Mouse (Mus musculus) heart, adult 11 months (tissue): Measurements from ENCODE around the gene 4933407L21Rik.

Experiments
- DNase-seq: peaks from one replicate; pipeline ENCODE4 v3.0.0; 2022

Gene 4933407L21Rik

GRCm38 (mm10) chr1:85916830-85917450 lies 11.3 kb upstream of the 4933407L21Rik start:
- no peak for DNase-seq

- DNase-seq = no peak
Measured at GRCm38 (mm10) chr1:85919621-85920020, 8.7 kb upstream of the 4933407L21Rik start.

GRCm38 (mm10) chr1:85921725-85922124 lies 6.6 kb upstream of the 4933407L21Rik start:
- DNase-seq = no peak

DNA sequence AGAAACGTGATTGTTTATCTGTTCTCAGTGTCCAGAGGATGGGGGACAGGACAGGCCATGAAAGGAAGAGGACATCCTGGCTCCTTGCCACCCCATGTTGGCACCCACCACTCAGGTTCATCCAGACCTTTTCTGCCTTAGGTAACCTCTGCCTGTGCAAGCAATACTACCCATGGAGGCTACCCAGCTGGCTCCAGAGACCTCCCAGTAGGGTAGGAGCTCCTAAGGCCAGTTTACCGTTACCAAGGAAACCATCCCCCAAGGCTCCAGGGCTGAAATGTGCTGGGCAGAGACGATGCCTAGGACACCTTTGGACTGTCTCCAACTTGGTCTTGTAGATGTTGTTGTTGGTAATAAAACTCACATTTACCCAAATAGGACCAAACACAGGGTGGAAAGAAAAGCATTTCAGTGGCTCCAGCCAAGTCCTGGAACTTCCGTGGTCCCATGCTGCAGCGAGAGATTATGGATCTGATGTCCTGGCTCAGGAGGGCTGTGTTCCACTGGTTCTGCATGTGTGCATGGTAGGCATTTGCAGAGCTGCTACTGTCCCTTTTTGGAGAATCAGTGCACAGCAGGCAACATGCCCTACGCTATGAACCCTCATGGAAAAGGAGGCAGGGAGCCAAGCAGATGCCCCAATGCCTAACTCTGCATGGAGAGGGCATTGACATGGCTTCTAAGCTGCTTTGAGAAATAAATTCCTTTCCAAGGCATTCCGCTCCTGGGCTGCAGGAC lies 6.0 kb upstream of the 4933407L21Rik start:
- no peak for DNase-seq

DNA sequence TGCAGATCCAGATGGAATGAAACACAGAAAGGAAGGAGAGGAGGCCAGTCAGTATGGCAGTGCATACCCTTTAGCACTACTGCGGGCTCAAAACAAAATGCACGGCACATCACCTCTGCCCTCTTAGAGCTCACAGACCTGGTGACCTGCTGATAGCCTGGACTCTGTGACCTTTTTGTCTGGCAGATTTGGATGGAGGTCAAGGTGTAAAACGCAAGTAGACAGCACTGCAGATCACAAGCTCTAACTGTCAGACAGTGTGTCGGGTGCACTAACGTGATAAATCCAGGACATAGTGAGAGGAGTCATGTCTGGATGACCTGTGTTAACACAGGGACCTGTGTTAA lies 5.4 kb upstream of the 4933407L21Rik start:
- DNase-seq = no peak

DNA sequence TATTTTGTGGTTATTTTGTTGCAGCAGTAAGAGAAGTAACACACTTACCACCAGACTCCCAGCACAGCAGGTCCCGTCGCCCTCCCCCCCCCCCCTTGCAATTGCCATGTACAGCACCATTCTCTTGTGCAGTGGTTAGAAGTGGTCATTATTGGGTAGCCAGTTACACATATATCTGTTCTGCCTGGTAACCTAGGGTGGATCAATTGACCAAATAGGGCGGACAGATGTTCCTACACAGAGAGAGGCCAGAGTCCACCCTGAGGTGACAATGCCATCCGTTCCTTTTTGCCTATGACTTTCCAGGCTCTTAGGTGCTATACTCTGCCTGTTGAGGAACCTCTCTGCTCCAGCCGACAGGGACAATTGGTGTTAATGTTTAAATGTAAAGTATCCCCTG lies 3.1 kb upstream of the 4933407L21Rik start:
- no peak for DNase-seq

- no peak for DNase-seq
Measured at GRCm38 (mm10) chr1:85928688-85929065, 394 bp downstream of the 4933407L21Rik start.

DNA sequence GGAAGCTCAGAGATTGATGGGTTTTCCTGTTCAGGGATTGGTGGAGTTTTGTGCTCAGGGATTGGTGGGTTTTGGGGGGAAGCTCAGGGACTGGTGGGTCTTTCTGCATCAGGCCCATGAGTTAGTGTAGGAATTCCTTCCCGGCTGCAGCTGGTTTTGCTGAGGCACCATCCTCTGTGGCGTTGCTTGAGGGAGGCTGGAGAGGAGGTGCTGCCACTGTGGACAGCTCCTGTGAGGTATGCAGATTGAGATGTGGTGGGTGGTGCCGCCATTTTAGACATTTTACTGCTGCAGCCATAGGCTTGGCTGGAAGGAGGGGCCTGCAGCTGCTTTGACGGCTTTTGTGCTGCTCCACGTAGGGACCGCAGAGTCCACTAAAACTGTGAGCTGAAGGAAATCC lies 1.1 kb downstream of the 4933407L21Rik start:
- DNase-seq = no peak

DNA sequence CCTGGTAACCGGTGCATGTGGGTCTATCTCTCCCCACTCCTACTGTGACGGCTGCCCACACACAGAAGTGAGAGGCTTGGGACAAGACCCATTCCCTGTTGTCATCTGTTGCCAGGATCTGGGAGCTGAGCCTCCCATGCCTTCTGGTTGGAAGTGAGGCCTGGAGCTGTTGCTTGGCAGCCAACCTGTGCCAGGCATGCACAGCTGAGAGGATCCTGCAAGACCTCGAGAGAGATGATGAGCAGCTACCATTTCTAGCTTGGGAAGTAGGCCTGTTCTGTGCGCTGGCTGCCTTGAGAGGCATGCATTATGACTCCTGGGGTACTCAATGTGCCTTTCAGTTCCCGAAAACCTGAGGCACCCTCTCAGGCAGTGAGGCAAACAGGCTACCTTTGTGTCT lies 2.9 kb downstream of the 4933407L21Rik start:
- no peak for DNase-seq

DNA sequence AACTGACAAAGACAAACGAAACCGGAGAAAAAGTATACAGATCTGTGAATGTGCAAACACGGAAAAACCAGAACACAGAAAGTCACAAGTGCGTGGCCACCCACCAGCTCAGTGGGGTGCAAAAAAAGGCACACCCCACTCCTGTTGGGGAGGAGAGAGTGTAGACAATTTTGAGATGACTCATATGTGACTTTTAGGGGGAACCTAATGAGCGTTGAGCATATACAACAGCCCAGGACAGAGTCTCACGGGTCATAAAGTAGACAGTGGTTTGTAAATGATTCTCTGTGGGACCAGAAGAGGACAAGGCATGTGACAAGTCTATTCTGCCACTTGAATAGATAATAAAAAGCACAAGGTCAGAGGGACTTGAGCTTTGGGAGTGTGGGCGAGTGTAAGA lies 4.9 kb downstream of the 4933407L21Rik start:
- DNase-seq = no peak

- DNase-seq = no peak
Measured at GRCm38 (mm10) chr1:85933631-85934465, 5.6 kb downstream of the 4933407L21Rik start.

- no peak for DNase-seq
Measured at GRCm38 (mm10) chr1:85934560-85934959, 6.3 kb downstream of the 4933407L21Rik start.

DNA sequence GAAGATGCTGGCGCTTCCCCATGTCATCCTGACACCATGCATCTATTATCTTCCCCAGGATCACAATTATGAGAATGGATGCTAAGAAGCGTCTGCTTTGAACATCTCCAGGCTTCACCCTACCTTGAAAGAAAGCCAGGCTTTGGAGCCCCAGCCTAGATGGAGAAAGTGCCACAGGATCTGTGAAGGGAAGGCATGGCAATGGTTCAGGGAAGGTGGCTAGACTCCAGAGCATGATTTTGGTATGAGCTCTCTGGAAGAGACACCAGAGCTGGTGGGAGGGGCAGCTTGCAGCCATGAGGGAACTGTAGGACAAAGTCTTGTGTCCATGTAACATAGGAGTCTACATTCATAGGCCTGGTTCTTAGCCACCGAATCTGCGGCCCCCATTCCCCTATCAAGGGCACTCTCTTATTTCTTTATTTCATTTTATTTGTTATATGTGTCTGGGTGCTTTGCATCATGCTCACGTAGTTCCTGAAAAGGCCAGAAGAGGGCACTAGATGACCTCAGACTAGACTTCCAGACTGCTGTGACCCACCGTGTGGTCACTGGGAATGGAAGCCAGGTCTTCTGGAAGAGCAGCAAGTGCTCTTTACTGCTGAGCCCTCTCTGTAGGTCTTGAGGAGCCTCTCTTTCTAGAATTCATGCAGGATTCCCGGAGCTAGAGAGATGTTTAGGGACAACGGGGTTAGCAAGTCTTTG lies 7.0 kb downstream of the 4933407L21Rik start:
- no peak for DNase-seq

GRCm38 (mm10) chr1:85936265-85936664 lies 8.0 kb downstream of the 4933407L21Rik start:
- no peak for DNase-seq

DNA sequence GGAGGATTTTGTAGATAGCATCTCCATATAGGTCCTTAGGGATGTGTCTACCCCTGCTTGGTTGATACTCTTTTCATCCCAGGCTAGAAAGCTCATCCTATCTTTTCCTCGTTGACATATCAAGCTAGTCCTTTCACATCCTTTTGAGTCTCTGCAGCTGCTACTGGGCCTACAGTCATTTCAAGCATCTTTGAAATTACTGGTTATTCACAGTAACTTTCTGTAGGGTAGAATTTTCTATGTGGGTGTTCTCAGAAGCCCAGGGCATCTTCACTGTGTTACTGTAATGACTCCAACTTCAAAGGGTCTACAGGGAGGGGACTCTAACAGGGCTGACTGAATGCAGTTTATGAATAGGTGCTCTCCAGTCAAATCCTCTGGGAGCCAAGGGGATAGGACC lies 9.0 kb downstream of the 4933407L21Rik start:
- no peak for DNase-seq

GRCm38 (mm10) chr1:85942318-85942717 lies 14.0 kb downstream of the 4933407L21Rik start:
- DNase-seq = no peak

GRCm38 (mm10) chr1:85949085-85949684 lies 20.9 kb downstream of the 4933407L21Rik start:
- DNase-seq = no peak

DNA sequence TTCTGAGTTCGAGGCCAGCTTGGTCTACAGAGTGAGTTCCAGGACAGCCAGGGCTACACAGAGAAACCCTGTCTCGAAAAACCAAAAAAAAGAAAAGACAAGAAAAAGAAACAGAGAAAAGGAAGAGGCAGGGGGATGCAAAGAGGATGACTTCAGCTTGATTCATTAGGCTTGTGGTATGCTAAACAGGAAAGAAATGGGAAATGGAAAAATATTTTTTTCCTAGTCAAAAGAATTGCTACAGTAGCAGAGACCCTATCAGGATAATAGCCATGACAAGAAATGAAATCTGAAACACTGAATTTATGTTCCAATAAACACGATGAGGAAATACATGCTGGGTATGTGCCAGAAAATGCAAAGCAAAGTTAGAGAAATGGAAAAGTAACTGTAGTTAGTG lies 26.9 kb downstream of the 4933407L21Rik start:
- DNase-seq = no peak

DNA sequence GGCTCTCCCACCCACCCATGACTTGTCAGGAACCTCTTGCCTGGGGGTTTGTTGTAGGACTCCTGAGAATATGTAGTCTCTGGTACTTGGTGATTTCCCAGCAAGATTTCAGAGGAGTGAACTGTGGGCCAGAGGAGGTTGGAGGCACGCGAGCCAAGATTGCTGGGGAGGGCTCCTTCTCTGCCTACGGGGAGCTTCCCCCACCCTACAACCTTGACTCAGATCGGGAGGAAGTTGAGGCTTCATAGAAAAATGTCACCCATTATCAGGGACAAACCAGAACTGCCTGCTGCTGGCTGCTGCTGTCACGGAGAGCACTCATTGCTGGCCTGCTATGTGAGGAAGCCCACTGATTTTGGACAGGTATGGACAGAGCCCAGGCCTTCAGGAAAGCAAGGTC lies 29.0 kb downstream of the 4933407L21Rik start:
- DNase-seq = no peak

GRCm38 (mm10) chr1:85957942-85958619 lies 29.8 kb downstream of the 4933407L21Rik start:
- DNase-seq = no peak

- peak; percentile 45 for DNase-seq
Measured at GRCm38 (mm10) chr1:85959129-85959888, 31.0 kb downstream of the 4933407L21Rik start.
